Mouse (Mus musculus) CH12.LX (cell line): ENCODE measurements at regions not wholly inside any gene's neighbourhood (a gene's known extent, or its start where the extent isn't known, plus 50 kb on each side); places are given as distances from the start of the nearest gene placed in this dataset.

Source experiments
- CTCF ChIP-seq, 2 experiments: IDR thresholded peaks in 1 of 2; conservative IDR thresholded peaks in 1 of 2; 2 replicates each; pipeline ENCODE4 v1.5.1; 2011 to 2012; ENCODE audit warnings: low read depth in 2 of 2, low read length in 2 of 2, improper control_type of control experiment in 1 of 2, inconsistent platforms in 1 of 2, mild to moderate bottlenecking in 1 of 2, moderate library complexity in 1 of 2
- EP300 ChIP-seq: IDR thresholded peaks from 2 replicates; pipeline ENCODE4 v1.6.1; 2011; ENCODE audit warnings: low read length, improper control_type of control experiment
- ETS1 ChIP-seq: conservative IDR thresholded peaks from 2 replicates; pipeline ENCODE4 v1.6.1; 2012; ENCODE audit warnings: low read depth, mild to moderate bottlenecking, inconsistent platforms, low read length, improper control_type of control experiment, moderate library complexity
- JUN ChIP-seq: IDR thresholded peaks from 2 replicates; pipeline ENCODE4 v1.6.1; 2011; ENCODE audit warnings: low read depth, mild to moderate bottlenecking, low read length, improper control_type of control experiment, moderate library complexity; ENCODE audit not compliant: insufficient read depth
- KAT2A ChIP-seq: IDR thresholded peaks from 2 replicates; pipeline ENCODE4 v1.6.1; 2012; ENCODE audit warnings: low read length, improper control_type of control experiment, inconsistent platforms; ENCODE audit not compliant: insufficient replicate concordance
- MAZ ChIP-seq: IDR thresholded peaks from 2 replicates; pipeline ENCODE4 v1.6.1; 2012; ENCODE audit warnings: low read depth, mild to moderate bottlenecking, inconsistent platforms, low read length, improper control_type of control experiment, moderate library complexity
- POLR2A ChIP-seq: IDR thresholded peaks from 2 replicates; pipeline ENCODE4 v1.6.1; 2011; ENCODE audit warnings: low read depth, mild to moderate bottlenecking, improper control_type of control experiment, low read length
- TCF12 ChIP-seq: IDR thresholded peaks from 2 replicates; pipeline ENCODE4 v1.6.1; 2014; ENCODE audit warnings: low read depth, mild to moderate bottlenecking, inconsistent platforms, low read length, improper control_type of control experiment
- UBTF ChIP-seq: IDR thresholded peaks from 2 replicates; pipeline ENCODE4 v1.6.1; 2012; ENCODE audit warnings: low read depth, mild to moderate bottlenecking, inconsistent platforms, low read length, improper control_type of control experiment, moderate library complexity
- ZNF384 ChIP-seq: IDR thresholded peaks from 2 replicates; pipeline ENCODE4 v1.6.1; 2012; ENCODE audit warnings: low read depth, low read length, improper control_type of control experiment, inconsistent platforms

- TF ChIP-seq MAZ, result no peak
- no peak for TF ChIP-seq POLR2A
- no peak for TF ChIP-seq CTCF (conservative IDR thresholded peaks at IDR 0.05 in 1 of 2, IDR thresholded peaks at IDR 0.05 in 1 of 2; ENCODE audit: low read depth in 2 of 2, low read length in 2 of 2)
- no peak for TF ChIP-seq EP300
- no peak for TF ChIP-seq UBTF
- no peak for TF ChIP-seq KAT2A
- TF ChIP-seq JUN, result no peak
- TF ChIP-seq TCF12, result no peak
- TF ChIP-seq ETS1, result no peak
- no peak for TF ChIP-seq ZNF384
Observed at GRCm38 (mm10) chr12:107547886-107548448, 59.5 kb downstream of the 3110018I06Rik start.
